Mouse (Mus musculus) gastrocnemius, adult 8-10 months (tissue): ENCODE data around the gene Clip2. TPM values are rescaled to one million over a fixed set of nuclear protein-coding genes. Genes with fewer than 3 reads are reported as not detected.
"Not testable (repeated sequence)": the region's sequence is repeated elsewhere in the genome, so short reads cannot be mapped to it uniquely, and the experiment has no call there.

ENCODE experiments used
- DNase-seq, 2 experiments: peaks; one replicate each; pipeline ENCODE4 v3.0.0; 2022; ENCODE audit warnings: low spot score in 2 of 2
- total RNA-seq, 4 experiments: library from RNA; stranded (reverse); gene quantifications; 2 replicates each; pipeline ENCODE4 v1.2.4; 2022

The Clip2 gene
- total RNA-seq, 4 experiments from 2014 or later, result 1.4 to 2.1 (median 1.9) TPM

GRCm38 (mm10) chr5:134491206-134491605 is 61.0 kb downstream of the Clip2 start:
- DNase-seq, result no peak

GRCm38 (mm10) chr5:134490465-134490864 is 61.8 kb downstream of the Clip2 start:
- DNase-seq, result no peak

GRCm38 (mm10) chr5:134489583-134489982 is 62.7 kb downstream of the Clip2 start:
- DNase-seq, result no peak

- DNase-seq, result no peak
Measured at GRCm38 (mm10) chr5:134488596-134488995, 63.6 kb downstream of the Clip2 start.

- DNase-seq, result no peak
Measured at GRCm38 (mm10) chr5:134488042-134488441, 64.2 kb downstream of the Clip2 start.

- DNase-seq, result peak; percentile 34 to 35
Measured at GRCm38 (mm10) chr5:134485900-134486665, 66.2 kb downstream of the Clip2 start.

- DNase-seq, result no peak
Measured at GRCm38 (mm10) chr5:134485183-134485730, 67.0 kb downstream of the Clip2 start.

GRCm38 (mm10) chr5:134483291-134483690 is 68.9 kb downstream of the Clip2 start:
- DNase-seq, result no peak

GRCm38 (mm10) chr5:134482331-134482730 is 69.9 kb downstream of the Clip2 start:
- no peak for DNase-seq

- DNase-seq, result not testable (repeated sequence)
Measured at GRCm38 (mm10) chr5:134478886-134479285, 73.3 kb downstream of the Clip2 start.

GRCm38 (mm10) chr5:134475686-134476085 is 76.5 kb downstream of the Clip2 start:
- not testable (repeated sequence) for DNase-seq

- no peak for DNase-seq
Measured at GRCm38 (mm10) chr5:134475006-134475605, 77.1 kb downstream of the Clip2 start.

GRCm38 (mm10) chr5:134473902-134474301 is 78.3 kb downstream of the Clip2 start:
- DNase-seq, result no peak

- no peak for DNase-seq
Measured at GRCm38 (mm10) chr5:134470538-134471169, 81.6 kb downstream of the Clip2 start.

- no peak for DNase-seq
Measured at GRCm38 (mm10) chr5:134469559-134470150, 82.6 kb downstream of the Clip2 start.

GRCm38 (mm10) chr5:134468158-134468765 is 84.0 kb downstream of the Clip2 start:
- DNase-seq, result no peak

- no peak for DNase-seq
Measured at GRCm38 (mm10) chr5:134467030-134467549, 85.1 kb downstream of the Clip2 start.

GRCm38 (mm10) chr5:134466296-134467029 is 85.8 kb downstream of the Clip2 start:
- DNase-seq, result no peak

GRCm38 (mm10) chr5:134465197-134465596 is 87.0 kb downstream of the Clip2 start:
- no peak for DNase-seq

GRCm38 (mm10) chr5:134464225-134464624 is 88.0 kb downstream of the Clip2 start:
- no peak for DNase-seq
